Mouse (Mus musculus): Measurements from ENCODE around the gene Sema6d.

Gene Sema6d

DNA sequence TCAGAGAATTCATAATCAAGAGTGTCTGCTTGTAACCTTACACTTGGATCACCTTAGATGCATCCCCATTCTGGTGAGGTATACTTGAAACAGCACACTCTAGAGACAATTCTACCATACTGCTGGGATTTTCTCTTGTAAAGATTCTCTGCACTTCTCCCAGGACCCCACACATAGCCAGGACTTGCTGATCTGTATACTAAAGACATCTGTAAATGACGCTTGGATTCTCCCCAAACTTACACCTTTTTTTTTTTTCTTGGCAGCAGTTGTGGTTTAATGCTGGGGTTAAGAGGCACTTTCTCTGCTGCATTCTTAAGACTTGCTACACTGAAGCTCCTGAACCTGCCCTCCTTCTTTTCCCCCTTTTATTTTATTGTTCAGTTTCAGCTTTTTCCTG is 68.4 kb downstream of the Sema6d start:
- ChIA-PET CTCF (no interaction called here), POLR2A (no interaction called here)

DNA sequence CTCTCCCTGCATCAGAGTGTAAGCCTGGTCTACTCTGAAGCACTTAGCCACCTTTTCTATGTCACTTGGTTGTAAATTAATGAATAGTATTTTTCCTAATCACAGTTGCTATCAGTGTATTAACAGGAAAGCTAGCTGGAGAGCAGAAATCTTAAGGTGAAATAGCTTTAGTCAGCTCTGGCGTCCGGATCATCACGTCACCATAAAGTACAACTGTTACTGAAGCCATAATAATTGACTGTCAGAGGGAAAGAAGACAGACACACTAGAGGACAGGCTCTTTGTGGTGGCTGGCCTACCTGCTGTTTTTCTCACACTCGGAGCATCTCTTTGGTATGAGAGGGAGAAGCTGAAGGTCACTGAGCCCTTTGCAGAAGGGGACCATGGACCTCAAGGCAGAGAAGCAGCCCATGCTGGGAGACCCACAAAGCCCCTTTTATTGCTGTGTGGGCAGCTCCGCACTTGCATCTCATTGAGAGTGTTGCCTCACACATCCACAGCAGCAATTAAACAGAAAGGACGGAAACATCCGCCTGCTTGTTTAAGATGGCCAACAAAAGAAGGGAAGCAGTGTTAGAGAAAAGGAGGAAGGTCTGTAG is 72.3 kb downstream of the Sema6d start:
- ChIA-PET POLR2A (no interaction called here), CTCF (no interaction called here)

DNA sequence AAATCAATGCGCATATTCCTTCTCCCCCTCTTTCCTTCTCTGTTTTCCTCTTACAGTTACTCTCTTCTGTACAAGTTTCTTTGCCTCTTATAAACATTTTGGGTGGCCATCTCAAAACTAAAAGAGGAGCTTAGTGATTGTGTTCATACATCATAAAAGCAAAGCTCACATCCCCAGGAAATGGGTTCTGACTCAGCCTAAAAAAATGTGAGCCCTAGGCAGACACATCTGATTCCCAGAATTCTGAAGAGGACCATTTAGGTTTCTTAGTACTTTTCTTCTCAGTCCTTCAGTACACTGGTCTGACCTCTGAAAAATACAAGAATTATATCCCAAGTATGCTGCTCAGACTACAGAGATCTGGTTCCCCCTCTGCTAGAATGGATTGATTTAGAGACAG is 78.6 kb downstream of the Sema6d start:
- ChIA-PET POLR2A (no interaction called here), CTCF (no interaction called here)

DNA sequence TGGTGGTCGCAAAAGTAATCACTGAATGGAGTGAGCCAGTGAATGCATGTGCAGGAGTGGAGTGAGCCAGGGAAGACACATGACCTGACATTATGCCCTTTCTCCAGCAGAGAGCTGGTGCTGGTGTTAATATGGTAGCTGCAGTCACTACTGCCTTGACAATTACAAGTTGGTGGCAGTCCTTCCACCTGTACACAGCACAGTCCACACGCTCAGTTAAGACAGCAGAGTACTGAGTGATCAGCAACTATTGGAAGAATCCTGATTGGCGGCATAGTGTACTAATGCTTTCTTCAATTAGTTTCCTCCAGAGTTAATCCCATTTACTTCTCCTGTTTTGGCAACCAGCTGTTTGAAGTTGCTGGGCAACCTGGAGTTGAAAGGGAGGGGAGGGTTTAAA is 81.9 kb downstream of the Sema6d start:
- POLR2A ChIA-PET: no interaction called here
- CTCF ChIA-PET: no interaction called here

DNA sequence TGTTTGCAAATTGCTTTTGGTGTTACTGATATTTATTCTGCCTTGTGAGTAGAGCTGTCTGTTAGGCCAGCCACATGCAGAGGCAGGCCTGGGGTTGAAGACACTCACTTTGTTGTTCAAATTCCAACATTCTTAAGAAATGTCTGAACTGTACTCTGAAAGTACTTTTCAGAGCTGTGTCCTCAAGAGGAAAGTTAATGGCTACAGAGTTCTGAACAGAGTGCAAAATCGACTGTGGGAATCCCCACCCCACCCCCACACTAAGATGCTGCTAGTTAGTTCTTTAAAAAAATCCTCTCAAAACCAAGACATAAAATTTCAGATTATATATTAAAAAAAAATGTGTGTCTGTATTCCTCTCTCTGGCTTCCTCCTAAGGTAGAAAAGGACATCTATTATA is 86.5 kb downstream of the Sema6d start:
- ChIA-PET CTCF (no interaction called here), POLR2A (no interaction called here)

DNA sequence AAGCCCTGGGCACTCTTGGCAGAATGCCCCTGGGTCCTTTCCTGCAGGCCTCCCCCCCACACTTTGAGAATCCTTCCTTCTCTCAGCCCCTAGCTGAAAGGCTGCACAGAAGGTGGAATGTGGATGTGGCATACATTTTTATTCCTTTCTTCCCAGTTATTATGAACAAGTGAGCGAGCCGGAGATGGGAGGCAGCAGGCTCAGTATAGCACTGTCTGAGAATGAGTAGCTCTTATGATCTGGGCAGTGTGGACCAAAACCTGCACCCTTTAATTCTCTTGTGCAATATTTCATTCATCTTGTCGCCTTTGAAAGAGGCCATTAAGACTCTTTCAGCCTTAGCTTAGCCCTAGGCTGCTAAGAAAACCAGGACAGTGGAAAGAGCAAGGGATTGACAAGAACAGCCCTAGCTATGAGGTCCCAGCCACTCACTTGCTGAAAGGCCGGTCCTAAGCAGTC is 87.0 kb downstream of the Sema6d start:
- ChIA-PET POLR2A (no interaction called here), CTCF (no interaction called here)

DNA sequence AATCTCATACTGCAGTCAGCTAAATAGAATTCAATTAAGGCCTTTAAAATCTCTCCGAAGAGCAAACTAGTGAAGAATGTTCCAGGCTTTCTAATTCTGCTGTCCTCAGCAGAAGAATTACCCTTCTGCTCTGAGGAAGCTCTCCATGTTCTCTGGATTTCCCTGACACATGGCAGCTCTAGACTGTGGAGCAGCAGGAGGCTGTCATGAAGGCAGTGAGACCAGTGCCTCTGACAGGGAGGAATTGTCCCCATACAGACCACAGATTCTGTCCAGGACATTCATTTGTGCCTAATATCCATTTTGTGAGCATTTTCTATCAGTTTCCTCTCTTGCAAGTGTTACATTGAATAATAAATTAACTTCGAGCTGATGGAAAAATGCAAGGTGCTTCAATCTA is 99.5 kb downstream of the Sema6d start:
- ChIA-PET POLR2A (no interaction called here), CTCF (no interaction called here)

DNA sequence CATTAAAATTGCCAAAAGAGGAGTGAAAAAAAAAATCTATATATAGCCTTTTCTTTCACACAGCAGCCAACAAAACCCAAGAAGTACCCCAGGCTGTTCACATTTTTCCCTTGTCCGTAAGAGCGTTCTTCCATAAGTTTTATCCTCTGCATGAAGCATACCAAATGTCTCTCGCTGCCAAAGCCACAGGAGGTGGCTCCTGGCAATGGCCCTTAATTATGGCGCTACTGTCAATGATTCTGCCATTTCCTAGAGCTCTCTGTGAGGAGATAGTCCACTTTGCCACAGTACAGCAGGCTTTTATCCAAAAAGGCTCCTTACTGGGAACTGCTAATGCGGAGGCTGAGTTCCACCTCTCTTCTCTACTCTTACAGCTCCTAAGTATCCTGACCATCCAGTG is 104.3 kb downstream of the Sema6d start:
- POLR2A ChIA-PET: no interaction called here
- CTCF ChIA-PET: no interaction called here

DNA sequence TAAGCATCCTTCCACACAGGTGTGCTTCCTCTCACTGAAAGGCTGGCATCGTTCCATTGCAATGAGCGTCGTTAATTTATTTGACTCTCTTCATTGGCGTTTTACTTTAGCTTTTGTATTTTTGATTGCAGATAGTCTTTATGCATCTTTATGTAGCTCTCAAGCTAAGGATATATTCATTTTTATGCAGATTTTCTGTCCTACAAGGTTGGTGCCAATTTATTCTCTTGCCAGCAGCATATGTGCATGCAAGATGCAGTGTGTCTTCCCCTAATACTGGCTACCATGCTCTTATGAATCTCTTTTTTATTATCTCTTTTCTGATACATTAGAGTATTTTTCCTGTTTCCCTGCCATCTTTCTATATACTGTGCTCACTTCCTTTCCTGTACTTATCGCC is 111.7 kb downstream of the Sema6d start:
- ChIA-PET CTCF (no interaction called here), POLR2A (no interaction called here)

DNA sequence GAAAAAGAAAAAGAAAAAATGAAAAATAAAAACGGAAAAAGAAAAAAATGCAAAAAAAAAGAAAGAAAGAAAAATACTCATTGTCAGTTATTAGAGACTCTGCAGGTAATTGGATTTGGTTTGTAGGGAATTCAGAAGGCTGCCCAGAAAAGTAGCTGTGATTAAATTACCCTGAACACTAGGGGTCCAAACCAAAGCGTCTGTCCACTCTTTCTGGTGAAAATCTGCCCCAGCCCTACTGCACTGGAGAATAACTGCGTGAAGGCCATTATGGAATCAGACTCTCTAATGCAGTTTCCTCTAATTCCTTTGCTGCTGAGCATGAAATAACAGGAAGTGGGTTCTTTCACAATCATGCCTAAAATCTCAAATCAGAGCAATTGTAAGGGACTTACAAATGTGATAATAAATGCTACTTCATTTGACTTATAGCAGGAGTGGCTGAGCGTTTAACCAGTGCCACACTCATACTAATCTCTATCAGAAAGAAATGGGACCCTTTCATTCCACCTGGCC is 112.8 kb downstream of the Sema6d start:
- ChIA-PET POLR2A (no interaction called here), CTCF (no interaction called here)

DNA sequence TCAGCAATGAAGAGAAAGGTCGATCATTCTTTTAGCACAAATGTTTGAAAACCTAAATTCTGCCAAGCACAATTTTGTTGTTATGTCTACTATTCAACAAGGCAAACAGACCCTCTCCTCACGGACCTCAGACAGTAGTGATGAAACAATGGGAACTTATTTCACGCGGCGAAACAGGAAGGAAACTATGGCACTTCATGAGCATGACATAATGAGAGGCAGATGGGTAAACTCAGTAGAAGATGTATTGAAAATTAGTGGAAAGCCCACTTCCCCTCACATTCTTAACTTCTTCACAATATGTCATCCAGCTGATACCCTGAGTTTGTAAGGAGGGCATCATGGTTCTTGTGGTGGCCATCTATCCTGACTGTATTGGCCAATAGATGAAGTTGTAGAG is 116.0 kb downstream of the Sema6d start:
- CTCF ChIA-PET: no interaction called here

DNA sequence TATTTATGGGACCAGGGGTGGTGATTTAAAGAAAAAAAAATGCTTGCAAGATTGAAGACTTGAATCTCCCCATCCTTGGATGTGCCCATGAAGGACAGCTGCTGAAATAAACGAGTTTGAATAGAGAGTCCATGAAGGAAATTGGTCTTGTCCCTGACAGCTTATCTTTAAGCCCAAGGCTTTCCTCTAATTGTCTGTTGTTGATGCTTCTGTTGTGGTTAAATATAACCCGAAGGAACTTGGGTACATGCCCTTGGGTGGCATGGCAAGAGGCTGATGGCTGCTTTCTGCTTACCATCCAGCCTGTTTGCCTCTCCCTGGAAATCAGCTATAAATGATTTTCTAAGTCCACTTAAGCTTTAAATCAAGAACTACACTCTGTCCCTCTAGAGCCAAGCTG is 118.5 kb downstream of the Sema6d start:
- POLR2A ChIA-PET: interaction anchor here in 1 of 4 experiments (0.7 kb wide), 1 partner anchor 93 kb away, joined by 4 read pairs; no protein-coding TSS in a partner anchor
- CTCF ChIA-PET: no interaction called here

More for the DNA sequence above, 116.0 kb downstream of the Sema6d start:
- POLR2A ChIA-PET: no interaction called here

DNA sequence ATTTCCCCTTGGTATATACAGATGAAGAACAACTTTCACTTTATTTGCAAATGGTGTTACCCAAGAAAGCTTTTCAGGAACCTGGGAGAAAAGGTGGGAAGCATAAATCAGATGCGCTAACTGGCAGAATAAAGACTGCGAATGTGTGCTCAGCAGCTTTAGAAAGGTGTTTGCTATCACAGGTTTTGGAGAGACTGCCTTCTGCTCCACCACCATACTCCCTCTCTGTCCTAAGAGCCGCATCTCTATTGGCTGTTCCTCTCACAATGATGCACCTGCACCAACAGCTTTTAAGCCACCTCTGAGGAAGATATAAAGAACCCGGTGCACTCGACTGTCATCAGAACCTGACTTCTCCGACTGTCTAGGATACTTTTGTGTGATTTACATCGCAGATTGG is 133.8 kb downstream of the Sema6d start:
- POLR2A ChIA-PET: no interaction called here
- CTCF ChIA-PET: interaction anchor here in 1 of 4 experiments (0.6 kb wide), 1 partner anchor 1236 kb away, joined by 3 read pairs; no protein-coding TSS in a partner anchor

DNA sequence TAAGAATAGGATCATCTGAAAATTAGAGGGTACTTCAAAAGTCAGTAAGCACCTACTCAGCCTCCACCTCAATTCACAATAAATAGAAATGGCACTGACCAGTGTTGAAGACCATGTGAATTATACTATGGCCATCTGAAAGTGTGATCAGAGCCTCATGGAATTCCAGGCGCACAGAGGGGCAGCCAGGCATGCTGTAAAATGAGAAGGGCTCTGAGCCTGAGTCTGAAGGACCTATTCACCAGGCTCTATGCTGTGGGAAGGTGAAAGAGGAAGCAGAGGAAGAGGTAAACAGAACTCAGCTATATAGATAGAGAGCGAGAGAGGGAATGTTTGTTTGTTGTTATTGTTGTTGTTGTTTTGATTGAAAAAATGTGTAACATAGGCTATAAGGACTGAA is 134.6 kb downstream of the Sema6d start:
- CTCF ChIA-PET: no interaction called here

DNA sequence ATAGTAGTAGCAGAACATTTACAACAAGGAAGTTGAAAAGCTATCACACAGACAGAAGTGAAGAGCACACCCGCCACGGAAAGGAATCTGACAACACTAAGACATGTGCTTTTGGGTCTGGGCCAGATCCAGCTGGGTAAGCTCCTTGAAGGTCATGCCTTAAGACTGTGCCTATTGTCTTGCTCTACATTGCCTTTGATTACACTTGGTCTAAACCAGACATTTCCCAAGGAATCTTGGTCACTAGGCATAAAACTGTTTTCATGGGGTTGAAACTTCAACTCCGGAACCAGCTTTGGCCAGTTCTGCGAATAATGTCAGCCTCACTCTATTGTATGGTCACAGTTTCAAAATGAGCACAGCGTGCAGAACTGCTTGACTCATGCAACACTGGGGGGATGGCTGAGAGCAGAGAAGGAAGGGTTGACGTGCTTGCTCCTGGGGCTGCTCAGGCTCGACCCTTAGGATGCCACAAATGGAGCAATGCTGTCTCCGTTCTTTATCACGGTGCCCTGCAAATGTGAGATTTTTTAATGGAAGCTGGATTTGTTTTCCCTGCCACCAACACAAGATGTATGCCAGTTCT is 145.0 kb downstream of the Sema6d start:
- ChIA-PET POLR2A (interaction anchor here in 1 of 4 experiments (1.2 kb wide), 1 partner anchor 17 kb away, joined by 3 read pairs; no protein-coding TSS in a partner anchor), CTCF (no interaction called here)

More for the DNA sequence above, 134.6 kb downstream of the Sema6d start:
- POLR2A ChIA-PET: no interaction called here

DNA sequence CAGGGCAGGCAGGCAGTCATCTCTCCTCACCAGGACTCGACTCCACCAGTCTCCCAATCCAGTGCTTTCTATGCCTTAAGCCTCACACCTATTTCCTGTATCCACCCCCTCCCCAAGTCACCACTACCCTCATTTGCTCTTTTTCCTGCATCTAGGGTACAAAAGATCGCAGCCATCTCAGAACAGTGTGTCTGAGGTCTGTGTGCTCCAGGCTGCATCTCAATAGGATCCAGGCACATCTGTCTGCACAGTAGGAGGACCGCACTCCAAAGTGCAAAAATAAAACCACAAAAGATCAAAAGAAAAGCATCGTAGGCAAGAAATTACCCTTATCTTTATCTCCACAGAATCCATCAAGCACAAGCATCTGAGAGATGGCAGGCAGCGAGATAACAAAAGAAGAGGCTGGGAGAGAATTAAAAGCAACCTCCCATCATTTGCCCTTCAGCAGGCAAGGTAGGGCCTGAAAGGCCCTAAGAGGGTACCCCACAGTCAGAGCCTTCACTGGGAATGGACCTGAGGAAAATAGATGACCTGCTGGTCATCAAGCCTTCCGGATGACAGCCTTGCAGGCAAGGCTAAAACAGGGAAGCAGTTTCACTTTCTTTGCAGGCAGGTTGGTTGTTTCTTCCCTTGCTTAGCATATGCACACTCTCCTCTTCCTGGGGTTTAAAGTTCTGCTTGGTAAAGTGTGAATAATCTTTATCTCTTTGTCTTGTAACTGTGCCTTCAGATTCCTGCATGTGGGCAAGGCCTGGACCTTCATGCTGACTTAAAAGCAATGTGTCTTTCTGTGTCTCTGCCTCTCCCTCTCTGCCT is 145.7 kb downstream of the Sema6d start:
- ChIA-PET CTCF (no interaction called here), POLR2A (interaction anchor here in 1 of 4 experiments (1.2 kb wide), 1 partner anchor 18 kb away, joined by 3 read pairs; no protein-coding TSS in a partner anchor)

DNA sequence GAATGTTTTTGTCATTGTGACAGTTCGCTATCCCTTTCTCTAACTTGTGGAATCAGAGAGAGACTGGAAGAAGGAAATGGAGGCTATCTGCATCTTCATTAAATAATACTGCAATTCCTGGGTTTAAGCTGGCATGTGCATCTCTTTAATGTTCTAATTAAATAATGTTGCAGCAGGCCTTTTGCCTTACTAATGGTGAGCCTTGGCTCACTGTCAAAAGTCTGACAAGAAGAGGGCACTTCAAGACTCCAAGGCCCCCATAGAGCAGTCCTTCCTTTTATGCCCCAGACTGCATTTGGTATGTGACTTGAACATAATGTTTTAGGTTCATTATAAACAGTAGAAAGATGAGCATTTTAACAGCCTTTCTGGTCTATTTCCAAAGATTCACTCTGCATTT is 147.1 kb downstream of the Sema6d start:
- CTCF ChIA-PET: no interaction called here

DNA sequence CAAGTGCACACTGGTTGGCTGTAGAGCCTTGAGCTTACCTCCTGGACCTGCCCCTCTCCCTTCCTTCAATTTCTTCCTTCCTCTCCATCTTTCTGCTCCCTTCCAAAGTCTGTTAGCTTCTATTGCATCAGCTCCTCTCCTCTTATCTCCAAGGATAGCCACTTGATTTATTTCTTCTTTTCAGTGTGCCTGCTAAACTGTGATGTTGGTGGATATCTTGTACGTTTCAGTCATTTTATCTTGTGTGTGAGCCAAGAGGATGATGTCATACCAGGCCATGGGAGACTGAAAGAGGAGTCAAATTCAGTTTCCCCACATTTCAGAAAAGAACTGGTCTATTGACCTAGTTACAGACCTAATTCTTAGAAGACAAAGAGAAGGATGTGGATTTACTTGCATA is 153.8 kb downstream of the Sema6d start:
- POLR2A ChIA-PET: no interaction called here
- CTCF ChIA-PET: no interaction called here

More for the DNA sequence above, 147.1 kb downstream of the Sema6d start:
- POLR2A ChIA-PET: no interaction called here

DNA sequence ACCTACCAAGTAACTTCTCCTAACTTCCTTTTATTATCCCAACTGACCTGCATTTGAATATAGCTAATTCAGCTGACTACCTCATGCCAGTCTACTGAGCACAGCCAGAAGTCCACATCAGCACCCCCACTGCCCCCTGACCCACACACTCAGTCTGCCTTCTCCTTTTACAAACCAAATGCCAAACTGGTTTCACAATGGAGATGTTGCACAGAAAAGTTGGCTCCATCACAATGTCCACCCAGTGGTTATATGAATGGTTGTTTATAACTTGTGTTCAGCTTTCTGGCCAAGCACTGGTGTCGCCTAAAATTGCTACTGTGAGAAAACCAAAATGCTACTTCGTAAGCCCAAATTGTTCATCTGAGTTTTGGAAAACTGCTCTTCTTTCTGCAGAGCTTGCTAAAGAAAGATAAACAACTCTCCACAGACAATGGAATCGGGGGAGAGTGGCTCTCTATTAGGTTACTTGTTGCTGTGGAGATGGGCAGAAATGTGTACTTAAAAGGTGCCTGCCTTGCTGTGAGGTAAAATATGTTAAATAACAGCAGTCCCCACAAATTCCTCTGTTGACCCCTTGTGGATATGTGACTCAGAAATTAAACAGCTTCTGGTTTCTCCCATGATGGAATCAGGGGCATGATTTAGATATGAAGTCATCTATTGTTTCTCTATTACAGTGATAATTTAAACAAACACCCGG is 154.9 kb downstream of the Sema6d start:
- POLR2A ChIA-PET: no interaction called here
- CTCF ChIA-PET: no interaction called here

DNA sequence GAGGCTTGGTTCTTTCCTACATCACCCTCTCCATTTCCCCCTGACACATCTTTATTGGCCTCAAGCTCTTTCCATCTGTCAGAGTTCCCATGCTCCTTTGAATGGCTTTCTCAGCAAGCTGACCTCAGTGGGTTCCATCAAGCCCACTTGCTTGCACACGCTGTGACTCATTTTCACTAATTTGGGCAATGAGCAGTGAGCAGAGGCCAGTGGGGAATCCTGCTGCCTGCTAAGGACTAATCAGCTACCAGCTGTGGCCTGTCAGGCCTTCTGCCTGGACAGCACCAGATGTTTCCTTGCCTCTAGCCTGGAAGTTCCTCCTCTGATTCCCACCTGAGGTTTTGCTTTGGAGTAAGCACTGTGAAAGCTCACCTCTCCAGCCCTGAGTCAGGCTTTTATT is 168.3 kb downstream of the Sema6d start:
- CTCF ChIA-PET: no interaction called here

More for the DNA sequence above, 168.3 kb downstream of the Sema6d start:
- POLR2A ChIA-PET: no interaction called here
